Mouse (Mus musculus) liver, embryonic 11.5 days (tissue): ENCODE measurements at regions not wholly inside any gene's neighbourhood (a gene's known extent, or its start where the extent isn't known, plus 50 kb on each side); places are given as distances from the start of the nearest gene placed in this dataset. TPM values are rescaled to one million over a fixed set of nuclear protein-coding genes. Genes with fewer than 3 reads are reported as not detected.

Experiments
- ATAC-seq: fragments of 200-750 bp; cut with Nextera tagmentation; replicated peaks from 2 replicates; pipeline ENCODE4 v1.8.0; 2017; ENCODE audit warnings: moderate number of reproducible peaks, mild to moderate bottlenecking, moderate TSS enrichment, moderate library complexity; ENCODE audit not compliant: low FRiP score
- DNase-seq: peaks from one replicate; pipeline ENCODE4 v3.0.0-alpha.2; 2017; ENCODE audit warnings: low spot score
- H3K27ac ChIP-seq: fragments of 300-500 bp; sonication (generic); 2 replicates; pipeline ENCODE4 v1.5.1; 2014; ENCODE audit warnings: mild to moderate bottlenecking, low read depth, low read length, control low read depth
- H3K27me3 ChIP-seq: fragments of 300-500 bp; sonication (generic); replicated peaks from 2 replicates; pipeline ENCODE4 v1.6.1; 2014; ENCODE audit warnings: low read length, mixed read lengths; ENCODE audit not compliant: control insufficient read depth, insufficient read depth
- H3K36me3 ChIP-seq: fragments of 300-500 bp; sonication (generic); 2 replicates; pipeline ENCODE4 v1.6.1; 2014; ENCODE audit warnings: mild to moderate bottlenecking, low read length, moderate library complexity, mixed read lengths; ENCODE audit not compliant: control insufficient read depth, insufficient read depth
- H3K4me1 ChIP-seq: fragments of 300-500 bp; sonication (generic); replicated peaks from 2 replicates; pipeline ENCODE4 v1.6.1; 2014; ENCODE audit warnings: low read length, mixed read lengths; ENCODE audit not compliant: control insufficient read depth, insufficient read depth
- H3K4me2 ChIP-seq: fragments of 300-500 bp; sonication (generic); 2 replicates; pipeline ENCODE4 v1.6.1; 2014; ENCODE audit warnings: mild to moderate bottlenecking, control low read depth, moderate library complexity
- H3K4me3 ChIP-seq: fragments of 300-500 bp; sonication (generic); 2 replicates; pipeline ENCODE4 v1.5.1; 2014; ENCODE audit warnings: low read depth, low read length, control low read depth
- H3K9ac ChIP-seq: fragments of 300-500 bp; sonication (generic); 2 replicates; pipeline ENCODE4 v1.6.1; 2014; ENCODE audit warnings: low read depth, low read length, control low read depth
- H3K9me3 ChIP-seq: fragments of 300-500 bp; sonication (generic); 2 replicates; pipeline ENCODE4 v1.6.1; 2016; ENCODE audit warnings: low read length, inconsistent platforms, mixed read lengths; ENCODE audit not compliant: control insufficient read depth
- WGBS: fragments of 180-500 bp; shearing (Covaris S2); extraction: QIAGEN DNeasy Blood & Tissue Kit; methylation state at CpG from one replicate; pipeline ENCODE4 v1.1.7; 2014; 5-methylcytosine and 5-hydroxymethylcytosine counted together
- microRNA-seq: library from miRNA; unstranded; fragments of <30 nt; microRNA quantifications from one replicate; pipeline ENCODE4, GENCODE M21; 2017; ENCODE audit warnings: borderline number of aligned reads

- Histone ChIP-seq H3K9me3 (no peaks in the 10 kb centered on the region), H3K9ac (no peak overlapping the region), H3K27ac (no peak overlapping the region), H3K4me1 (no peaks in the 10 kb centered on the region), H3K27me3 (no peaks in the 10 kb centered on the region), H3K4me2 (no peak overlapping the region), H3K36me3 (no peaks in the 10 kb centered on the region), H3K4me3 (no peak overlapping the region)
- WGBS, result 59% methylated on average over 1 of the region's 1 CpGs
- DNase-seq (no peak), ATAC-seq (no peak)
Measured at GRCm38 (mm10) chr3:6183400-6183799, 432.8 kb downstream of the Gm8797 start.

GRCm38 (mm10) chr3:6204656-6205055, 415.6 kb downstream of the 1700008P02Rik start:
- 50% methylated on average over 2 of the region's 2 CpGs for WGBS
- Histone ChIP-seq H3K4me2 (no peak overlapping the region), H3K4me3 (no peak overlapping the region), H3K36me3 (no peaks in the 10 kb centered on the region), H3K9me3 (no peaks in the 10 kb centered on the region), H3K9ac (no peak overlapping the region), H3K27ac (no peak overlapping the region), H3K27me3 (no peaks in the 10 kb centered on the region), H3K4me1 (no peaks in the 10 kb centered on the region)
- no peak for DNase-seq
- no peak for ATAC-seq

GRCm38 (mm10) chr3:6228685-6229084, 391.6 kb downstream of the 1700008P02Rik start:
- H3K4me1 ChIP-seq, result no peaks in the 10 kb centered on the region
- H3K4me2 ChIP-seq, result no peak overlapping the region
- 49% methylated on average over 1 of the region's 1 CpGs for whole genome bisulfite sequencing
- H3K9me3 ChIP-seq, result no peaks in the 10 kb centered on the region
- no peak overlapping the region for H3K9ac ChIP-seq
- DNase-seq, result no peak
- no peak for ATAC-seq
- H3K27ac ChIP-seq, result no peak overlapping the region
- H3K27me3 ChIP-seq, result no peaks in the 10 kb centered on the region
- no peak overlapping the region for H3K4me3 ChIP-seq
- no peaks in the 10 kb centered on the region for H3K36me3 ChIP-seq

Small RNA genes lying in the stretch of these regions (microRNA-seq; reads per million reads assigned to microRNA genes)
- not detected for gene Gm25144
- gene Gm25352, result not detected
